Mouse (Mus musculus) small intestine, adult 2 months (tissue): Measurements from ENCODE around the gene Myod1.

Source experiments
- CTCF ChIP-seq: fragments of 200-500 bp; IDR thresholded peaks from 2 replicates; pipeline ENCODE4 v1.5.1; 2012; ENCODE audit warnings: low read depth, mild to moderate bottlenecking, control low read depth, inconsistent platforms, low read length, moderate library complexity, mixed read lengths; ENCODE audit not compliant: insufficient replicate concordance, insufficient read length; ENCODE audit errors: extremely low read depth
- POLR2A ChIP-seq: fragments of 200-500 bp; IDR thresholded peaks from 2 replicates; pipeline ENCODE4 v1.6.1; 2012; ENCODE audit warnings: low read depth, mild to moderate bottlenecking, control low read depth, inconsistent platforms, low read length, moderate library complexity

- TF ChIP-seq CTCF (no peak), POLR2A (no peak)
Observed at GRCm38 (mm10) chr7:46387430-46387829, 11.2 kb downstream of the Myod1 start.
